Mouse (Mus musculus): ENCODE data around the gene Cfap99.

GRCm38 (mm10) chr5:34274268-34274667 is 14.1 kb upstream of the Cfap99 start:
- TF ChIP-seq POLR2A (IDR thresholded peaks at IDR 0.05; ENCODE audit: borderline replicate concordance, low read depth, low read length) (no peak), CTCF (IDR thresholded peaks at IDR 0.05; ENCODE audit: low read depth, low read length) (no peak)
